Mouse (Mus musculus): ENCODE measurements around the gene Mgmt. TPM values are rescaled to one million over a fixed set of nuclear protein-coding genes. Genes with fewer than 3 reads are reported as not detected.

The Mgmt gene
- polyA plus RNA-seq, 1 experiment from 2014 or later: 5.2 TPM

DNA sequence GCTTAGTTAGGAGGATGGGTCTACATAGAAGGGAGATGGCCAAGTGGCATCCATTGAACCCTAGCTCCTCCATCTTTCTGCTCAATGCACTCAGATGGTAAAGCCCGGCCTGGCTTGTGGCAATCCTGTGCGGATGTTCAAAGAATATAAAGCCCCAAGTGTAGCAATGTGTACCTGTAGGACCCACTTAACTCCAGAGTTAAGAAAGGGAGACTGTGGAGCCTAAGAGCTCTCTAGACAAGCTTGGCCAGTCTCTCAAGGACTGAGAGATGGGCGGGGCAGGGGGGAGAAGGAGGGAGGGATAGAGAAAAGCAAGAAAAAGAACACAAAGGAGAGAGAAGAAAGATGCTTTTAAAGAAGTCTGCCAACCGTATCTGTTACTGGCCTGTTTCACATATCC is 27.9 kb upstream of the Mgmt start:
- Histone ChIP-seq H3K27me3 (replicated peaks) (no peaks in the 10 kb centered on the region), H3K4me3 (replicated peaks) (no peak overlapping the region), H3K9ac (no peak overlapping the region), H3K4me2 (replicated peaks) (no peak overlapping the region), H3K9me3 (no peaks in the 10 kb centered on the region), H3K36me3 (no peaks in the 10 kb centered on the region), H3K4me1 (replicated peaks) (no peaks in the 10 kb centered on the region), H3K27ac (no peak overlapping the region)
- no peak for ATAC-seq
- 84% methylated on average over 4 of the region's 4 CpGs for WGBS

DNA sequence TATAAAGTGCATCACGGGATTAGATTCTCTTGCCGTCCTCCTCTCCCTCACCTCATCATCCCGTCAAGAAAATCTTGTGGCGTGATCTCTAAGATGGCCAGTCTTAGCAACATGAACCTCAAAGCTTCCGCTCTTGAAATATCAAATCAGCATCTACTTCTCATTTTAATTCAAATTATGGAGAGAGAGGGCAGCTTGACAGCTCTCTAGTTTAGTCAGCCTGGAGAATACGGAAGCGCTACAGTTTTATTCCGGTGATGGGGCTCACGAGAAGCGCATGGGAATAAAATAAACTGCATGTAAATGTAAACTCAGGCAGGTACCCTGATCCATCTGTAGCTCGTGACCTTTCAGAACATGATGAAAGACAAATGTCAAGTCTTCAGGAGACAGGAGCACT is 22.9 kb upstream of the Mgmt start:
- H3K9ac ChIP-seq: no peak overlapping the region
- no peaks in the 10 kb centered on the region for H3K4me1 ChIP-seq (replicated peaks)
- H3K27me3 ChIP-seq (replicated peaks): no peaks in the 10 kb centered on the region
- H3K27ac ChIP-seq: no peak overlapping the region
- no peak overlapping the region for H3K4me2 ChIP-seq (replicated peaks)
- WGBS: 74% methylated on average over 11 of the region's 11 CpGs
- no peak overlapping the region for H3K4me3 ChIP-seq (replicated peaks)
- no peaks in the 10 kb centered on the region for H3K9me3 ChIP-seq
- ATAC-seq: no peak
- H3K36me3 ChIP-seq: no peaks in the 10 kb centered on the region

DNA sequence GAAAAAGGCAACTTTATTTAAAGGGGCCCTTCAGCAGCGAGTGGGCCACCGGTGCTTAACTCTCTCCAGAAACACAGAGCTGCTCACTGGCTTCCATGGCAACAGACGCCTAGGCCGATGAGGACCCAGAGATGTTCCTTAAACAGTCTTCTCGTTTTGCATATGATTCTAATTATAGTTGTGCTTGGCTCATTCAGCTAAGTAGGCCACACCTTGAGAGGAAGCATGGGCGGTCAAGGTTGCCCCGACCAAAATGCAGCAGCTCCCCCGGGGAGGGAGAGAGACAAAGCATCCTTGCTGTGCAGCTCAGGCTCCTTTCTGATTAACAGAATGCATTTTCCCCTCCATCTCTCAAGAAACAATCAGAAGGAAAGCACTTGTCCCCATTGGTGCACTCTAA is 22.4 kb upstream of the Mgmt start:
- Histone ChIP-seq H3K4me3 (replicated peaks) (no peak overlapping the region), H3K9me3 (no peaks in the 10 kb centered on the region), H3K36me3 (no peaks in the 10 kb centered on the region), H3K4me1 (replicated peaks) (no peaks in the 10 kb centered on the region), H3K9ac (no peak overlapping the region), H3K27ac (no peak overlapping the region), H3K4me2 (replicated peaks) (no peak overlapping the region), H3K27me3 (replicated peaks) (no peaks in the 10 kb centered on the region)
- 26% methylated on average over 8 of the region's 8 CpGs for WGBS
- no peak for ATAC-seq

DNA sequence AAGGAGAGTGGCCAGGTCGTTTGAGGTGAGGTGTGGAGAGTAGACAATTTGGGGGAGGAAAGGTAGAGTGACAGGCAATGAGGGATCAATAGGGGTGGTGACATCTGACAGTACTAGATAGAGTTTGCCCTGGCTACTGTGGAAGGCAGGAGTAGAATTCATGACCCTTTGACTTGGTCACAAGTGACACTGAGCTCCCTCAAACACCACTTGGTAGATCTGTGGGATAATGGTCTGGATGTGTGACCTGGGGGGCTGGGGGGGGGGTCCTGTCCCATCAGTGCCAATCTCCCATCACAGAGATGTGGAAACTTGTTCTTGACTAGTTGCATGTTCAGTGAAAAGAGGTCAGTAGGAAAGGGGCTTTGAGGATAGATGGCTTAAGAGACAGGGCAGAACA is 20.0 kb upstream of the Mgmt start:
- no peak overlapping the region for H3K4me2 ChIP-seq (replicated peaks)
- H3K4me3 ChIP-seq (replicated peaks): no peak overlapping the region
- H3K4me1 ChIP-seq (replicated peaks): no peaks in the 10 kb centered on the region
- H3K9me3 ChIP-seq: no peaks in the 10 kb centered on the region
- WGBS: 34% methylated on average over 1 of the region's 1 CpGs
- no peaks in the 10 kb centered on the region for H3K27me3 ChIP-seq (replicated peaks)
- H3K27ac ChIP-seq: no peak overlapping the region
- H3K9ac ChIP-seq: no peak overlapping the region
- H3K36me3 ChIP-seq: no peaks in the 10 kb centered on the region
- no peak for ATAC-seq

DNA sequence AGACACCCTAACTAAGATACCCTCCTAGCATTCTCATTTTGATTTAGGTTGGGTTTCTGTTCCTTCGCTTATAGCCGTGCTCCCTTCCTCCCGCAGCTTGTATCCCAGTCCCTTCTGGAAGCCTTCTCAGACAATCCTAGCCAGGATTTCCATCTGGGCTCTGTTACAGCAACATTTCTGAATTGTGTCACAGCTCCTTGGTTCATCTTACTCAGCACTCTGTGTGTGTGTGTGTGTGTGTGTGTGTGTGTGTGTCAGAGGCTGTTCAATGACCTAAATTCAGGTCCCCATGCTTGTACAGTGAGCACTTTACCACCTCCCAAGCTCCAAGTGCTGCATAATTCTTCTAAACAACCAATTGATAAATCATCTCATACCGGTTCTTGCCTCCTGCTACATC is 14.0 kb upstream of the Mgmt start:
- Histone ChIP-seq H3K9me3 (no peaks in the 10 kb centered on the region), H3K4me3 (replicated peaks) (no peak overlapping the region), H3K36me3 (no peaks in the 10 kb centered on the region), H3K4me1 (replicated peaks) (no peaks in the 10 kb centered on the region), H3K27me3 (replicated peaks) (no peaks in the 10 kb centered on the region), H3K9ac (no peak overlapping the region), H3K4me2 (replicated peaks) (no peak overlapping the region), H3K27ac (no peak overlapping the region)
- ATAC-seq: no peak
- 71% methylated on average over 4 of the region's 4 CpGs for WGBS

DNA sequence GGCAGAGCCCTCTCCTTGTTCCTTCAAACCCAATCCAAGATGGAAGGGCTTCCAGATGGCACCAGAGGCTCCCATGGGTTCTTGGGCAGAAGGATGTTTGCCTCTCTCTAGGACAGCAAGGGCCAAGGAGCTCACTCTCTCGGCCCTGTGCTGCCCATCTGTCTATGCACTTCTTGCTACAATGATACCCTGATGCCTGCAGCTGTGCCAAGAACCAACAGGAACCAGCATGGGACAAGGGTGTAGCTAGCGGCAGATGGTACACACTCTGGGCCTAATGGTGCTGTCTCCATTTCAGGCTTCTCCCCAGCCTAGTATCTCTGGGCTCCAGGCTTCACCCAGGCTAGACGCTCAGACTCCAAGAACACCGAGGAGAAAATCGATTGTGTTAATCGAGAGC is 6.3 kb upstream of the Mgmt start:
- Histone ChIP-seq H3K27me3 (replicated peaks) (no peaks in the 10 kb centered on the region), H3K4me2 (replicated peaks) (no peak overlapping the region)
- 86% methylated on average over 6 of the region's 6 CpGs for WGBS

DNA sequence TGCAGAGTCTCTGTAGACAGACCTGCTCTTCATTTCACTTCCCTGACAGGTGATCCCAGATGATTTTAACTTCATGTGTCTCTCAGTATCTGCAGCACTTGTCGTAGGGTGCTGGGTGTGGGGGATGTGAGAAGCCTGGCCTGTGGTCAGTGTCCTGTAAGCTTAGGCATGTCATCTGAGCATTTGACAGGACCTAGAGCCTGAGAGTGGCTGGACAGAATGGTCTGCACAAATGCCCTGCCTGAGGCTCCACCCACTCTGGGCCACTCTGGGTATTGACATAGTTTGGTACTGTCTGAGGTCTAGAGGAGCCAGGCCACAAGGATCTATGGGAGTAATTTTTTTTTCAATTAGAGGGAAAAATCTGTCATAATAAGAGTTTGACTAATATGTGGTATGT is 942 bp downstream of the Mgmt start:
- no peak overlapping the region for H3K27ac ChIP-seq
- WGBS: 97% methylated on average over 1 of the region's 1 CpGs
- H3K36me3 ChIP-seq: no peaks in the 10 kb centered on the region
- H3K4me1 ChIP-seq (replicated peaks): 0 out of 2 replicates have a peak, but pooled peaks cover 9% of the 10 kb centered on the region
- no peak for ATAC-seq
- no peaks in the 10 kb centered on the region for H3K27me3 ChIP-seq (replicated peaks)
- no peaks in the 10 kb centered on the region for H3K9me3 ChIP-seq
- no peak overlapping the region for H3K9ac ChIP-seq
- no peak overlapping the region for H3K4me3 ChIP-seq (replicated peaks)
- peak overlapping the region; percentile 71 for H3K4me2 ChIP-seq (replicated peaks)

More for the DNA sequence above, 6.3 kb upstream of the Mgmt start:
- H3K4me1 ChIP-seq (replicated peaks): no peaks in the 10 kb centered on the region
- no peak overlapping the region for H3K27ac ChIP-seq
- H3K4me3 ChIP-seq (replicated peaks): no peak overlapping the region
- no peak overlapping the region for H3K9ac ChIP-seq
- ATAC-seq: no peak
- no peaks in the 10 kb centered on the region for H3K9me3 ChIP-seq
- no peaks in the 10 kb centered on the region for H3K36me3 ChIP-seq

DNA sequence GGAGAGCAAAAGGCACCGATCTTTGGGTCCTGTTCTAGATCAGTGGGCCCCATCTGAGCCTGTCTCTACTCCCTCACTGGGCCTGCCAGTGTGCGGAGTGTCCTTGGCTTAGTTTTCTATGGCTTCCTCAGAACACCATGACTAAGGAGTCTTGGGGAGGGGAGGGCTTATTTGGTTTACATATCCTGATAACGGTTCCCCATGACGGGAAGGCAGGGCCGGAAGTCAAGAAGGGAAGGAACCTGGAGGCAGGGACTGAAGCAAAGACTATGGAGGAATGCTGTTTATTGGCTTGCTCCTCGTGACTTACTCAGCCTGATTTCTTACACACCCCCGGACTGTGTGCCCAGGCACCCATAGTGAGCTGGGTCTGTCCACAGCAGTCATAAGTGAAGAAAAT is 1.4 kb downstream of the Mgmt start:
- 0 out of 2 replicates have a peak, but pooled peaks cover 9% of the 10 kb centered on the region for H3K4me1 ChIP-seq (replicated peaks)
- H3K27me3 ChIP-seq (replicated peaks): no peaks in the 10 kb centered on the region
- 80% methylated on average over 7 of the region's 7 CpGs for WGBS
- H3K4me2 ChIP-seq (replicated peaks): no peak overlapping the region
- H3K9ac ChIP-seq: no peak overlapping the region
- H3K9me3 ChIP-seq: no peaks in the 10 kb centered on the region
- no peak overlapping the region for H3K4me3 ChIP-seq (replicated peaks)
- no peak for ATAC-seq
- no peak overlapping the region for H3K27ac ChIP-seq
- no peaks in the 10 kb centered on the region for H3K36me3 ChIP-seq

DNA sequence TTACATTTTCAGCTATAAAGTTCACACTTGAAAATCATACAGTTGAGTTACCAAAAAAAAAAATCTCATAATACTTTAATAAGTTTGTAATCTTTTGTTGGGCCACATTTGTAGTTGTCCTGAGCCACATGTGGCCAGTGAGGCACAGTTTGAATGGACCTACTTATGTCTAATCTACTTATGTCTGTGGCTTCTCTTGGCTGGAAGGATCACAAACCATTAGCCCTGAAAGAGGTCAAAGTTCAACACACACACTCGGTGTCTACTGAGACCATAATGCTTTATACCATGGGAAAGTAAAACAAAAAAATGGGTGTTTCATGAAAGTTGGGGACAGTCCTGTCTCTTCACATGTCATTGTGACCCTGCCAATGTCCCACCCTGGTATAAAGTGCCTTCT is 3.1 kb downstream of the Mgmt start:
- no peak for ATAC-seq
- H3K4me3 ChIP-seq (replicated peaks): no peak overlapping the region
- WGBS: 21% methylated on average over 1 of the region's 1 CpGs
- no peaks in the 10 kb centered on the region for H3K36me3 ChIP-seq
- H3K4me1 ChIP-seq (replicated peaks): 0 out of 2 replicates have a peak, but pooled peaks cover 9% of the 10 kb centered on the region
- H3K9me3 ChIP-seq: no peaks in the 10 kb centered on the region
- H3K9ac ChIP-seq: no peak overlapping the region
- H3K4me2 ChIP-seq (replicated peaks): no peak overlapping the region
- H3K27ac ChIP-seq: no peak overlapping the region
- H3K27me3 ChIP-seq (replicated peaks): no peaks in the 10 kb centered on the region

DNA sequence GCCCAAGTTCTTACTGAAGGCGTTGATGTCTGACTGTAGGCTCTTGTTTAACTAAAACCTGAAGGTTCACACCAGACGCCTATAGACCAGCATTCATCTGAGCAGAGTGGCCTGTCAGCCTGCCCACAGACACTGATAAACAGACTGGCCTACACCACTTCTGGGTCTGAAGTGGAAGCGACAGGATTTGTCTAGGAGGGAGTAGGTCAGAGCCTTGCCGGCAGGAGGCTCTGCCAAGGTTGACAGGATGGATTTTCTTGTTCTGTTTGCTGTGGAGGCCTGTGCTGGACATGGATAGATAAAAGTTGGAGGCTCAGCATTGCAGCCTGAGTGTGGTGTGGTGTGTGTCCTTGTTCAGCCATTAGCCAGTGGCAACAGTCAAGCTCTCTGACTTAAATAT is 3.6 kb downstream of the Mgmt start:
- no peaks in the 10 kb centered on the region for H3K27me3 ChIP-seq (replicated peaks)
- no peaks in the 10 kb centered on the region for H3K9me3 ChIP-seq
- no peak overlapping the region for H3K9ac ChIP-seq
- no peaks in the 10 kb centered on the region for H3K36me3 ChIP-seq
- no peak for ATAC-seq
- H3K4me1 ChIP-seq (replicated peaks): 0 out of 2 replicates have a peak, but pooled peaks cover 9% of the 10 kb centered on the region
- 40% methylated on average over 4 of the region's 4 CpGs for WGBS
- no peak overlapping the region for H3K4me2 ChIP-seq (replicated peaks)
- H3K27ac ChIP-seq: no peak overlapping the region
- no peak overlapping the region for H3K4me3 ChIP-seq (replicated peaks)

DNA sequence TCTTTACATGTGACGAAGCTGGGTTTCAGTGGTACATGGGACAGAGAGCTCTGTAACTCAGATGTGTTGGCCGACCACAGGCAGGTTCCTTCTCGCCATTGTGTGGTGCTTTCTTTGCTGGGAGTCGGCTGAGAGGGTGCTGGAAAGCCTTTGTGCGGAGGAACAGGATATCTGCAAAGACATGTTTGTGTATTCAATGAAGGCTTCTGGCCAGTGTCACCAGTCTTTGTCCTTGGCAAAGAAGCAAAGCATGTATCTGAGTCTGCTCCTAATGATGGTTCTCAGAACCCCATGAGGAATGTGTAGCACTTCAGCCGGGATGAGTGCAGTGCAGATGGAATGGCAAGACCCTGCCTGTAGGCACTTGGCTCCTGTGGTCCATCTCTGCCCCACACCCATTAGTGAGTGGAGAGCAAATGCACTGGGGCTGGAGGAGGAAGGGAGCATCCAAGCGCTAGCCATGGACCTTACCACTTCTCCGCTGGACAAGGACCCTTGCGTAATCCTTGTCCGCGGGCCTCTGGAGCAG is 14.3 kb downstream of the Mgmt start:
- 0 out of 2 replicates have a peak, but pooled peaks have one; percentile 34 for ATAC-seq
- Histone ChIP-seq H3K27ac (no peak overlapping the region), H3K4me3 (replicated peaks) (no peak overlapping the region), H3K4me1 (replicated peaks) (no peaks in the 10 kb centered on the region), H3K9ac (no peak overlapping the region), H3K27me3 (replicated peaks) (no peaks in the 10 kb centered on the region), H3K9me3 (no peaks in the 10 kb centered on the region), H3K4me2 (replicated peaks) (no peak overlapping the region), H3K36me3 (no peaks in the 10 kb centered on the region)
- WGBS: 74% methylated on average over 11 of the region's 11 CpGs

DNA sequence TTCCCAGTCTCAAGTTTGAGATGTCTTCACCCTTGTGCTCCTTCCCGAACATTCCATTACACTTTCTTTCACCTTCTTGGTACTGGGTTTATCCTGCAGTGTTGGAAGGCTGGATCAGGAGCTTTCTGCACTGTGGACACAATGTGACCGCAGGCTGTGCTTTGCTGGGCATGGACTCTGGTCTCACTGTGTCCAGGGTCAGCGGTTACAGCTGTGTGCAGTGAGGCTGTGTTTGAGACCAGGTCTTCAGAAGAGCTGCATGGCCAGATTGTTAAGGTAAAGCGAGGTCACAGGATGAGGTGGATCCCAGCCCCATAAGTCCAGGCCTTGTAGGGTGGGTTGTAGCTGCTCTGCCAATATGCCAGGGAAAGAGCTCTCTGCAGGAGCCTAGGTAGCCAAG is 18.5 kb downstream of the Mgmt start:
- no peak overlapping the region for H3K4me3 ChIP-seq (replicated peaks)
- no peak overlapping the region for H3K9ac ChIP-seq
- H3K27me3 ChIP-seq (replicated peaks): no peaks in the 10 kb centered on the region
- no peak for ATAC-seq
- no peak overlapping the region for H3K27ac ChIP-seq
- no peaks in the 10 kb centered on the region for H3K4me1 ChIP-seq (replicated peaks)
- WGBS: 91% methylated on average over 4 of the region's 4 CpGs
- no peaks in the 10 kb centered on the region for H3K36me3 ChIP-seq
- H3K4me2 ChIP-seq (replicated peaks): no peak overlapping the region
- no peaks in the 10 kb centered on the region for H3K9me3 ChIP-seq

DNA sequence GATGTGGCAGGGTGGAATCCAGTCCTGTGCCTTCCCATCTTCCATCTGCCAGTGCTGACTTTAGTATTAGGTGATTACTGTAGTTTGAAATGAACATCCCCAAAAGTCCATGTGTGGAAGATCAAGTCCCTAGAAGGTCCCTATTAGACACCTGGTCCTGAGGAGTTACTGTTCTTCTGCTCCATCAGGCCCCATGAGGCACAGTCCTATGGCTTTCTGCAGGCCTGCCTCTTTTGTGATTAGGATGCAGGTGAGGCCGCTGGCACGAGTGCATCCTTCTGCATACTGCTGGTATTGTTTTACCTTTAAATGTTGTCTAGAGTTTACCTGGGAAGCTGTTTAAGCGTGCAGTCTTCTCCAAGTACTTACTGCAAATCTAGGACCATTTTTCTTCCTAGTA is 21.6 kb downstream of the Mgmt start:
- H3K4me1 ChIP-seq (replicated peaks): no peaks in the 10 kb centered on the region

More for the DNA sequence above, 21.6 kb downstream of the Mgmt start:
- WGBS: 85% methylated on average over 3 of the region's 3 CpGs
- Histone ChIP-seq H3K4me3 (replicated peaks) (no peak overlapping the region), H3K27me3 (replicated peaks) (no peaks in the 10 kb centered on the region), H3K36me3 (no peaks in the 10 kb centered on the region), H3K27ac (no peak overlapping the region), H3K9ac (no peak overlapping the region), H3K9me3 (no peaks in the 10 kb centered on the region), H3K4me2 (replicated peaks) (no peak overlapping the region)
- no peak for ATAC-seq
